Mouse (Mus musculus): Measurements from ENCODE around the gene Vcpkmt. TPM values are rescaled to one million over a fixed set of nuclear protein-coding genes. Genes with fewer than 3 reads are reported as not detected.
A peak's percentile ranks its signal among the peaks of the same experiment; 100 is the strongest.

The Vcpkmt gene
- total and polyA plus RNA-seq, 3 experiments: 18.8 to 43.1 TPM; not detected in 1

DNA sequence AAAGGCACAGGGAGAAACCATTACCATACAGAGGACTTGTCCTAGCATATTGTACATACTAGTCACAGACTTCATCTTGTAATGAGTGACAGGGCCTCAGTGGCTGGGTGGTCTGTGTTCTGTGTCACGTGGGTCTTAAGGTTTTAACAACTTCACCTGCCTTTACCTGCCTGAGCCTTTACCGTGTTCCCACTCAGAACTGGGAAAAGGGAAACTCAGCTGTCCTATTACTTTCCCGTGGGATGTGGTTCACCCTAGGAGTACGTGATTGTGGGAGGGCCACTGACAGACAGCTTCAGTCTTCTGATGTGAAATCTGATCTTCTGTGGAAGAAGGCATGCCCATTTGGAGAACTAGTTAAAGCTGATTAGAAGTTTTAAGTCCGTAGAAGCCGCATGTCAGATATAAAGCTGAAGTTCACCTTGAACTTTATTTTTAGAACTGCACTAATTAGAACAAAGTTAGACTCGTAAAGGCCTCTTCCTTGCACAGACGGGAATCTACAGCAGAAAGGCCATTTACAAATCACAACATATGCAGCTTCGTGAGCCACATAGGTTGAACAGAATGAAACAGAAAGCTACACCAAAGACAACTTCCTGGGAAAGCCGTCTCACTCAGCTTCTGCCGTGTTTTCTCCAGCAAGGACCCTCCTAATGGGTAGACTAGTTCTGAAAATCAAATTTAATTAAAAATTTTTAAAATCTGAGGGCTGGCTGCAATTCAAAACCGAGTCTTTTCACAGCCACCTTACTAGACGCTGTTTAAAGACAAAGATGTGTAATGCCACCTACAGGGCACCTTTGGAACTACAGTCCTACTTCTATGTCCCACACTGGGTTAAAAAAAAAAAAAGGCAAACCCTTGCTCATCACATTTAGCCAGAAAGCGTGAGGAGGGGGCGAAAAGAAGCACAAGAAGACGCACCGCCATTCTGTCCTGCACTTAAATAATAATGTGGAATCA, 8.6 kb downstream of the Vcpkmt start:
- peak overlapping the region; percentile 31 to 35; a peak in 3 of 4 replicates for H3K4me3 ChIP-seq (ENCODE audit: control insufficient read depth in 1 of 2, insufficient read depth in 1 of 2, low read depth in 2 of 2, low read length in 2 of 2)
- H3K4me1 ChIP-seq (ENCODE audit: control insufficient read depth in 1 of 2, insufficient read depth in 2 of 2, low read length in 2 of 2): no peaks in the 10 kb centered on the region
- no peaks in the 10 kb centered on the region for H3K9me3 ChIP-seq (replicated peaks; ENCODE audit: insufficient read depth, low read length)
- TF ChIP-seq ELF1 (IDR thresholded peaks at IDR 0.05; ENCODE audit: low read depth, low read length) (no peak), MYB (IDR thresholded peaks at IDR 0.05; ENCODE audit: low read depth, low read length) (no peak), JUND (IDR thresholded peaks at IDR 0.05; ENCODE audit: low read depth, low read length) (no peak), ZC3H11A (IDR thresholded peaks at IDR 0.05; ENCODE audit: low read depth, low read length) (peak; percentile 94), HCFC1 (IDR thresholded peaks at IDR 0.05; ENCODE audit: low read depth, low read length) (peak; percentile 39; the same call in 1 of the 2 replicates), MYC (IDR thresholded peaks at IDR 0.05; ENCODE audit: low read depth, low read length) (0 out of 2 replicates have a peak, but pooled peaks have one; percentile 45), ZMIZ1 (IDR thresholded peaks at IDR 0.05; ENCODE audit: low read depth, low read length) (no peak), MEF2A (IDR thresholded peaks at IDR 0.05; ENCODE audit: extremely low read depth, insufficient replicate concordance, low read depth, low read length, poor library complexity, severe bottlenecking) (no peak), MXI1 (IDR thresholded peaks at IDR 0.05; ENCODE audit: low read depth, low read length) (0 out of 2 replicates have a peak, but pooled peaks have one; percentile 41), SIN3A (IDR thresholded peaks at IDR 0.05; ENCODE audit: low read length) (peak; percentile 79), ZNF384 (IDR thresholded peaks at IDR 0.05; ENCODE audit: low read depth, low read length) (peak; percentile 98), RAD21 (IDR thresholded peaks at IDR 0.05; ENCODE audit: low read depth, low read length) (peak; percentile 97), RCOR1 (IDR thresholded peaks at IDR 0.05; ENCODE audit: low read depth, low read length) (peak; percentile 51; the same call in 1 of the 2 replicates), CTCF (IDR thresholded peaks at IDR 0.05 in 2 of 3, conservative IDR thresholded peaks at IDR 0.05 in 1 of 3; ENCODE audit: control insufficient read depth in 1 of 3, insufficient read depth in 1 of 3, low read depth in 2 of 3, low read length in 3 of 3, poor library complexity in 1 of 3, severe bottlenecking in 1 of 3) (peak; percentile 30 to 82 (median 67)), SMC3 (IDR thresholded peaks at IDR 0.05; ENCODE audit: low read depth, low read length) (peak; percentile 89), MAZ (IDR thresholded peaks at IDR 0.05; ENCODE audit: low read depth, low read length) (0 out of 2 replicates have a peak, but pooled peaks have one; percentile 39)
- no peaks in the 10 kb centered on the region; the same call in 1 of the 2 replicates for H3K79me2 ChIP-seq (ENCODE audit: control insufficient read depth, insufficient read depth, low read length, poor library complexity)
- H3K27me3 ChIP-seq (ENCODE audit: control insufficient read depth in 1 of 2, insufficient read depth in 2 of 2, low read length in 2 of 2): no peaks in the 10 kb centered on the region
- no peak overlapping the region for H3K27ac ChIP-seq (ENCODE audit: control insufficient read depth, low read depth, low read length)
- no peak overlapping the region for H3K9ac ChIP-seq (ENCODE audit: control insufficient read depth, low read depth, low read length, poor library complexity, severe bottlenecking)
- peaks cover 1 to 3% of the 10 kb centered on the region in 2 experiments; a peak in 2 of 4 replicates for H3K36me3 ChIP-seq (ENCODE audit: control insufficient read depth in 1 of 2, insufficient read depth in 2 of 2, low read length in 2 of 2)
- DNase-seq (ENCODE audit: low read depth, low spot score): peak; percentile 87

GRCm38 (mm10) chr12:69573271-69573670, 9.6 kb downstream of the Vcpkmt start:
- Histone ChIP-seq H3K27me3 (ENCODE audit: control insufficient read depth in 1 of 2, insufficient read depth in 2 of 2, low read length in 2 of 2) (no peaks in the 10 kb centered on the region), H3K27ac (ENCODE audit: control insufficient read depth, low read depth, low read length) (no peak overlapping the region), H3K79me2 (ENCODE audit: control insufficient read depth, insufficient read depth, low read length, poor library complexity) (no peaks in the 10 kb centered on the region; the same call in 1 of the 2 replicates), H3K9ac (ENCODE audit: control insufficient read depth, low read depth, low read length, poor library complexity, severe bottlenecking) (no peak overlapping the region), H3K36me3 (ENCODE audit: control insufficient read depth in 1 of 2, insufficient read depth in 2 of 2, low read length in 2 of 2) (peaks cover 0 to 6% of the 10 kb centered on the region in 2 experiments; a peak in 3 of 4 replicates), H3K4me1 (ENCODE audit: control insufficient read depth in 1 of 2, insufficient read depth in 2 of 2, low read length in 2 of 2) (peaks cover 0 to 3% of the 10 kb centered on the region in 2 experiments; a peak in 3 of 4 replicates), H3K9me3 (replicated peaks; ENCODE audit: insufficient read depth, low read length) (no peaks in the 10 kb centered on the region), H3K4me3 (ENCODE audit: control insufficient read depth in 1 of 2, insufficient read depth in 1 of 2, low read depth in 2 of 2, low read length in 2 of 2) (no peak overlapping the region)
- no peak for DNase-seq (ENCODE audit: low read depth, low spot score)
- TF ChIP-seq CTCF (IDR thresholded peaks at IDR 0.05 in 2 of 3, conservative IDR thresholded peaks at IDR 0.05 in 1 of 3; ENCODE audit: control insufficient read depth in 1 of 3, insufficient read depth in 1 of 3, low read depth in 2 of 3, low read length in 3 of 3, poor library complexity in 1 of 3, severe bottlenecking in 1 of 3) (no peak), ETS1 (IDR thresholded peaks at IDR 0.05; ENCODE audit: low read depth, low read length) (no peak), BHLHE40 (IDR thresholded peaks at IDR 0.05; ENCODE audit: borderline replicate concordance, low read depth, low read length) (no peak), MAZ (IDR thresholded peaks at IDR 0.05; ENCODE audit: low read depth, low read length) (no peak), TBP (IDR thresholded peaks at IDR 0.05; ENCODE audit: low read depth, low read length) (no peak), MYB (IDR thresholded peaks at IDR 0.05; ENCODE audit: low read depth, low read length) (no peak), RCOR1 (IDR thresholded peaks at IDR 0.05; ENCODE audit: low read depth, low read length) (no peak), RAD21 (IDR thresholded peaks at IDR 0.05; ENCODE audit: low read depth, low read length) (no peak), MYC (IDR thresholded peaks at IDR 0.05; ENCODE audit: low read depth, low read length) (no peak), POLR2AphosphoS2 (IDR thresholded peaks at IDR 0.05; ENCODE audit: low read length) (no peak), KAT2A (conservative IDR thresholded peaks at IDR 0.05; ENCODE audit: low read depth, low read length) (no peak)
